Mouse (Mus musculus) c-Kit-positive CD71-negative TER-119-negative erythroid progenitor cells, embryonic 14.5 days (primary cell): ENCODE data around the gene Slpi.

ENCODE experiments used
- DNase-seq: peaks from one replicate; pipeline ENCODE4 v3.0.0-alpha.2; 2013; ENCODE audit warnings: low read depth

Slpi gene

GRCm38 (mm10) chr2:164389020-164389419 lies at the start of gene Slpi:
Gene Slpi, minus strand, starts transcription at chr2:164389095.
- DNase-seq = no peak

DNA sequence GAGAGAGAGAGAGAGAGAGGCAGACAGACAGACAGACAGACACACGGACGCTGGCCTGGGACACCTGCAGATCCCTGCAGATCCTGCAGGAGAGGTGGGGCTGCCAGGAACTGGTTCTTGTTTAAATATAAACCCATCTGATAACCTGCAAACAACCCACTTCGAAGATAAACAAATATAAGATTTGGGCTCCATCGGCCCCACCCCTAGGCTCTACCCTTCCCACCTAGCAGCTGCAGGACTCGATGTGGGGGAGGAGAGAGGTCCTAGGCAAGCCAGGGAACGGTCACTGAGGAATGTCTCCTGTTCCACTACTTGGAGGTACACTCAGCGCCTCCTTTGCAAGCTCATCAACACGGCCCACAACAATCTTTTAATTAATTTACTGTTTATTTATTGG lies 49.4 kb upstream of the Slpi start:
- no peak for DNase-seq

GRCm38 (mm10) chr2:164437710-164438109 lies 48.8 kb upstream of the Slpi start:
- no peak for DNase-seq

GRCm38 (mm10) chr2:164436961-164437360 lies 48.1 kb upstream of the Slpi start:
- DNase-seq = no peak

GRCm38 (mm10) chr2:164436215-164436913 lies 47.5 kb upstream of the Slpi start:
- DNase-seq = no peak

DNA sequence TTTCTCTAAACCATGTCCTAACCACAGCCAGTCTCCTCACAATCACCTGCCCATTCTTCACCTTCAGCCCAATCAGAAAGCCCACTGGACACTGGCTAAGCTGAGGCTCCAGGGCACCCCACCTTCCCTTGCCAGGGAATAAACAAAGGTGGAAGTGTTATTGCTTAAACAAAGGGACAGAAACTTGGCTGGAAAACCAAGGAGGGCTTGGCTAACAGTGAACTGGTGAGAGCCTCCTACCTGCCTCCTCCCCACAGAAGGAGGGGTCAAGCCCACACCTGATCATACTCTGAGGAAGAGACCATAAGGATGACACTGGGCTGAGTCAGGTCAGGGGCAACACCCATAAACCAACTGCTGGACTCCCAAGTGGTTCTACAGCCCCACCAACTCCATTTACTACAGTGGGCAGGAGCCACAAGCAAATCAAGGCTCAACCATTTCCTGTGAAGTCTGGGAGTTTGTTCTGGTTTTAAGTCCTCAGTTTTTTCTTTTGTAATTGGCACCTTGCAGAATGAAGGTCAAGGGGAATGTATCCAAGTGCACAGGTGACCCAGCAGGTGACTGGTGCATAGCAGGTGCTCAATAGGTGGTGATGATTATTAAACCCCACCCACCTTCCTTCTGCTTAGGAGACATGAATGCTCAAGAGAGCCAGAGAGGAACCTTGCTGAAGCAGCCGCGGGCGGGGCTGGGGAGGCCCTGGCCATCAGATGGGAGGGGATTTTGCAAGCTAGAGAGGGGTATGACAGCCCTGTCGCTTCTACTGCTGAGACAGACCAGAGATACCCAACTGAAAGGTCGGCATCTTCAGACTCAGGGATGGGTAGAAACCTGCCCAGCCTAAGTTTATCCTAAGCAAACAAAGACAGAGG lies 46.6 kb upstream of the Slpi start:
- DNase-seq = no peak

DNA sequence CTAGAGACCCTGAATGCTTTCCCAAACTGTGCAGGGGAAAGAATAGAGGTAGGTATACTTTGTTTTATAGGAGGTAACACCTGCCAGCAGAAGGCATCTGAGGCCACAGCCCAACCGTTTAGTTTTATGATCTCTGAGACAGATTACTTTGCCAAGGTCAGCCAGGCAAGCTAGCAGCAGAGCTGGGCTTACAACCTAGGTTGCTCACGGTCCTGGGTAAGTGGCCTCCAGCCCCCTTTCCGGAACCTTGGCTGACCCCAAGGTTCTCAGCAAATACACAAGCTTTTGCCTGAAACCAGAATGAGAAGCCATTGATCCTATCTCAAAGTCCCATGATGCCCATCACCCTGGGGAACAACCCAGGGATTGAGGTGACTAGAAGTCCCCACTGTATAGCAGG lies 45.8 kb upstream of the Slpi start:
- DNase-seq = no peak

GRCm38 (mm10) chr2:164433278-164433895 lies 44.5 kb upstream of the Slpi start:
- no peak for DNase-seq

GRCm38 (mm10) chr2:164432541-164433191 lies 43.8 kb upstream of the Slpi start:
- DNase-seq = no peak

GRCm38 (mm10) chr2:164431676-164432465 lies 43.0 kb upstream of the Slpi start:
- no peak for DNase-seq

DNA sequence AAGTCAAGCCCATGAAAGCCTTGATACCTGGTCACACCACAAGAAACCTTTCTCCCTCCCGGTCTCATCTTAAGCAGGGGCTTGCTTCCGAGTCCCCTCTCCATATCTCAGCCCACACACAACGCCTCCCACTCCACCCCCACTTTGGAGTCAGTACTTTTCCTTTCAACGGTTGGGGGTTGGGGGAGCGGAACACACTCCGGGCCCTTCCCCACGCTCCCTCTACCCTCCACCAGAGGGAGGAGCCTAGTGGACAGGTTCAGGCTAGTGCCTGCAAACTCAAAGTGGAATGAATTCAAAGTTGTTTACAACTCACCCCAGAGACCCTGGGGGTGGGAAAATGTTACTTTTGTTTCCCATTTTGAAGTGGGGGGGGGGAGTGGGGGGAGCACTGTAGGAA lies 41.8 kb upstream of the Slpi start:
- DNase-seq = no peak

- no peak for DNase-seq
Observed at GRCm38 (mm10) chr2:164429881-164430615, 41.2 kb upstream of the Slpi start.

GRCm38 (mm10) chr2:164428451-164428850 lies 39.6 kb upstream of the Slpi start:
- no peak for DNase-seq

GRCm38 (mm10) chr2:164426952-164427351 lies 38.1 kb upstream of the Slpi start:
- no peak for DNase-seq

DNA sequence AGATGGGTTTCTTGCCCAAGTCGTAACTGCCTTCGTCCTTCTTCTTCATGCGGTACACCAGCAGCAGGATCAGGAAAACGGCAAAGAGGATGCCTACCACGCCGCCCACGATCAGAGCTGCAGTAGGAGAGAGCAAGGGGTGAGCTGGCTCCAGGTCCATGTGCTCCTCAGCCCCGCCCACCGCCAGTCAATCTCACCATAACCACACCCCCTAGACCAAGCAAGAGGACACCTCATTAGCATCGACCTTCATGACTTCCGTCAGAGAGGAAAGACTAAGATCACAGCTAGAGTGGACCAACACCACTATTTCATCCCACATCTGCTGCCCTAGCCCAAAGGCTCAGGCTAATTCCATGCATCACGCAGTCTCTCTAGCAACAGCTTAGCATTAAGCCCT lies 37.2 kb upstream of the Slpi start:
- DNase-seq = no peak

DNA sequence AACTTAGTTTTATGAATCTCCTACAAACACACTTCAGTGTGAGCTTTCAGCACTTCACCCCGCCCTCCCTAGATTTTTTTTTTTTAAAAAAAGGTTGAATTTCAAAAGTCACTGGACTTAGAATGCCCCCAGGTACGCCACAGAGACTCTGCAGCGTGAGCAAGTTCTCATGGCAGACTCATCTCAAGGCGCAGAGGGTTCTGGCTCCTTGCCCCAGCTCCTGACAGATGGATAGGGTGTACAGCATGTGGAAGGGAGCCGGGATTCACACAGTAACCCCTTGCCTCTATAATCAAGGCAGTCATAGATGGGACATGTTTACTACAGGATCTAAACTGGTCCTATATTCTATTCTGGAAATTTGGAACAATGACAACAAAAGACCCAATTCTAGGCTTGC lies 36.5 kb upstream of the Slpi start:
- no peak for DNase-seq

- no peak for DNase-seq
Observed at GRCm38 (mm10) chr2:164424406-164424805, 35.5 kb upstream of the Slpi start.

DNA sequence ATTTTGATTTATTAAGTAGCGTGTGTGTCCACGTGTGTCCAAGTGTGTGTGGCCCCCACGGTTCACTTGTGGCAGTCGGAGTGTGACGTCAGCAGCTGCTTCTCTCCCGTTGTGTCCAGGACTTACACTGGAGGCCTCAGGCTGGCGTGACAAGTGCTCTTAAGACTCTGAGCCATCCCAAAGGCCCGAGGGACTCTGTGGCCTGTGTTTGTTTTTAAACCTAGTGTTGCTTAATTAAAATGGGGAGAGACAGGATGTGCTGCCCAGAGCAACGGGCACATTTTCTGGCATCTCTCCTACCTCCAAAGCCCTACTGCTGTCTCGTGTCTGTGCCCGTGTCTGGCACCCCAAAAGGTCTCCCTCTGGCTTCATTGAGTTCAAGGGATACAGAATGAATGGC lies 34.6 kb upstream of the Slpi start:
- no peak for DNase-seq

DNA sequence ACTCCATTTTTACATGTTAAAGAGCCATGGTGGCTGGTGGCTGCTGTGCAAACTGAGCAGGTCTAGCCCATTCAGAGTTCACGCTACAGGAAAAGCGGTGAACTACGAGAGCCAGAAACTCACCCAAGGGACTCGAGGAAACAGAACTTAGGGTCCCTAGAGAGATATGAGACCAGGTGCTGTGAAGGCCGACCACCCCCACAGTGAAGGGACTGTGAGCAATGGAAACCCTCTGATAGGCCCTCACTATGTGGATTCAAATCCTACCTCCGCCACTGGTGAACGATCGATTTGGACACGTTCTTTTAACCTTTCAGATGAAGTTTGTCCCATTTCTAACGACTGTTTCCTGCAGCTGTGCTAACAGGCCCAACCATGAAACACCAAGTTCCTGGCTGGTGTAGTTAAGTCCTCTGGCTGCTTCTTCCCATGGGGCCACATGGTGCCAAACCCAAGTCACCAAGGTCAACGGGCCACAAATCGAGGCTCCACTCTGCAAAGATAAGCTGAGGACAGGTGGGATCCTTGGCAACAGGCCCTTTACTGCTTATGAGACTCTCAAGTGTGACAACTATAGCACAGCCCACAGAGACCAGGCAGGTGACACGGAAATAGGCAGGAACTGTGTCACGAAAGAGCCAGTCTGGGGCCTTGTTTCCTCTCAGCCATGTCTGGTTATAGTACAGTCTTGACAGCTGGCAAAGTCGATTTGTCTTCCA lies 33.9 kb upstream of the Slpi start:
- no peak for DNase-seq

DNA sequence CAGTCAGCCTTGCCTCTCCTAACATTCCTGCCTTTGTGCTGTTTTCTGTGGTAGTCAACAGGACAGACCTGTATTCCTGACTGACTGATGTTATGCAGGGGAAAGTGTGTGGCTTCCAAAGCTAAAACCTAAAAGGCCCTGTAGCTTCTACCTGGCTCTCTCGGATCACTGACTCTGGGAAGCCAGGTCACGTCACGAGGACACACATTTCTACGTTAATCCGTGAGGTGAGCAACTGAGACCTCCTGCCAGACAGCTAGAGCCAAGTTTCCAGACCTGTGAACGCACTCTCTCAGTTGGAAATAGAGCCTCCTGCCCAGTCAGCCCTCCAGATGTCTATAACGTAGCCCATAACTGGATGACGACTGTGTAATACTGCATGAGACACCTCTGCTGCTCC lies 33.1 kb upstream of the Slpi start:
- DNase-seq = no peak
